Mouse (Mus musculus) spleen, adult 2 months (tissue): ENCODE measurements around the gene Caps2.

Experiments used
- CTCF ChIP-seq: fragments of 200-500 bp; IDR thresholded peaks from 2 replicates; pipeline ENCODE4 v1.5.1; 2011; ENCODE audit warnings: mild to moderate bottlenecking, inconsistent platforms; ENCODE audit not compliant: insufficient read depth, insufficient read length, insufficient replicate concordance; ENCODE audit errors: extremely low read depth
- POLR2A ChIP-seq: fragments of 200-500 bp; IDR thresholded peaks from 2 replicates; pipeline ENCODE4 v1.6.1; 2011; ENCODE audit warnings: low read depth, low read length, inconsistent platforms

- TF ChIP-seq POLR2A = no peak
- no peak for TF ChIP-seq CTCF
Measured at GRCm38 (mm10) chr10:112227073-112227472, 63.7 kb downstream of the Caps2 start.
